Mouse (Mus musculus) bone marrow, adult 2 months (tissue): ENCODE results near the gene Ago1.

Experiments used
- CTCF ChIP-seq: fragments of 200-500 bp; IDR thresholded peaks from 2 replicates; pipeline ENCODE4 v1.5.1; 2011; ENCODE audit warnings: low read length, control low read depth; ENCODE audit not compliant: control insufficient read depth, insufficient read depth
- POLR2A ChIP-seq: fragments of 200-500 bp; IDR thresholded peaks from 2 replicates; pipeline ENCODE4 v1.6.1; 2011; ENCODE audit warnings: low read depth, mild to moderate bottlenecking, control low read depth, low read length, borderline replicate concordance; ENCODE audit not compliant: control insufficient read depth

- TF ChIP-seq CTCF (no peak), POLR2A (no peak)
These were observed 25.0 kb upstream of the Ago1 start for GRCm38 (mm10) chr4:126493416-126493815.
